Mouse (Mus musculus): ENCODE data around the gene Cdc45.

Gene Cdc45

GRCm38 (mm10) chr16:18795223-18795899, 16.4 kb downstream of the Cdc45 start:
- DNase-seq (ENCODE audit: extremely low read depth, low read depth, low spot score) = no peak

GRCm38 (mm10) chr16:18788627-18789406, 23.0 kb downstream of the Cdc45 start:
- DNase-seq (ENCODE audit: extremely low read depth, low read depth, low spot score) = no peak

DNA sequence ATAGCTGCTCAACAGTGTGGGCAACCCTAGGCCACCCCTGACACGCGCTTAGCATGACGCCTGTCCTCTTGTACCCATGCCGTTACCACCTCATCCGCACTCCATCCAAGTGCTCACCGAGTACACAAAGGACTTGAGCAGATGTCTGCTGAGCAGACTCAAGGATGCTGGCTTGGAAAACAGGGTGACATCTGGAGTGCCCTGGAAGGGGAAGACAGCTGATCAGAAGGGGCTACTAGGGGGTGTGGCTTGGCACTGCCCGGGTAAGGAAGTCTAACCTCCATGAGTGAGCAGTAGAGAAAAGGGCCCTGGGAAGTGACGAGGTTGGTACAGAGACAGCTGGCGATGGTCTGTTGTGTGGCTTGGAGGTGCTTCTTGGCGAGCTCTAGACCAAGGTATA, 25.1 kb downstream of the Cdc45 start:
- DNase-seq (ENCODE audit: extremely low read depth, low read depth, low spot score) = no peak

- no peak for DNase-seq (ENCODE audit: extremely low read depth, low read depth, low spot score)
Measured at GRCm38 (mm10) chr16:18785485-18785884, 26.3 kb downstream of the Cdc45 start.

DNA sequence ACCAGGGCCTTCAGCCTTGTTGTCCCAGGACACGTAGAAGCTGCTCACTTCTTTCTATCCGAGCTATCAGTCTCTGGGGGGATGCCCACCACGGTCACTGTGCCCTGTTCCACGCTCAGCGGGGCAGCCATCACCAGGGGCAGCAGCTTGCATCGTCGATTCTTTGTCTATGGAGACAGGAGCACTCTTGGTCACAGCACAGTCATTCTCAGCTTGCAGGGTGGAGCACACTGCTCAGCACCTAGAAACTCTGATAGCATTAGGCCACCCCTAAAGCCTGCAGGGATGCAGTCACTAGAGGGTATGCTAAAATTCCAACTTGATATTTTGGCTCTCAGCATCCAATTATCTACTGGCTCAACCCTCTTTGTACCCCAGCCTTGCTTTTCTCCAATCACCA, 26.8 kb downstream of the Cdc45 start:
- DNase-seq (ENCODE audit: extremely low read depth, low read depth, low spot score) = no peak

GRCm38 (mm10) chr16:18781810-18782209, 30.0 kb downstream of the Cdc45 start:
- no peak for DNase-seq (ENCODE audit: extremely low read depth, low read depth, low spot score)

GRCm38 (mm10) chr16:18778461-18778860, 33.3 kb downstream of the Cdc45 start:
- no peak for DNase-seq (ENCODE audit: extremely low read depth, low read depth, low spot score)

DNA sequence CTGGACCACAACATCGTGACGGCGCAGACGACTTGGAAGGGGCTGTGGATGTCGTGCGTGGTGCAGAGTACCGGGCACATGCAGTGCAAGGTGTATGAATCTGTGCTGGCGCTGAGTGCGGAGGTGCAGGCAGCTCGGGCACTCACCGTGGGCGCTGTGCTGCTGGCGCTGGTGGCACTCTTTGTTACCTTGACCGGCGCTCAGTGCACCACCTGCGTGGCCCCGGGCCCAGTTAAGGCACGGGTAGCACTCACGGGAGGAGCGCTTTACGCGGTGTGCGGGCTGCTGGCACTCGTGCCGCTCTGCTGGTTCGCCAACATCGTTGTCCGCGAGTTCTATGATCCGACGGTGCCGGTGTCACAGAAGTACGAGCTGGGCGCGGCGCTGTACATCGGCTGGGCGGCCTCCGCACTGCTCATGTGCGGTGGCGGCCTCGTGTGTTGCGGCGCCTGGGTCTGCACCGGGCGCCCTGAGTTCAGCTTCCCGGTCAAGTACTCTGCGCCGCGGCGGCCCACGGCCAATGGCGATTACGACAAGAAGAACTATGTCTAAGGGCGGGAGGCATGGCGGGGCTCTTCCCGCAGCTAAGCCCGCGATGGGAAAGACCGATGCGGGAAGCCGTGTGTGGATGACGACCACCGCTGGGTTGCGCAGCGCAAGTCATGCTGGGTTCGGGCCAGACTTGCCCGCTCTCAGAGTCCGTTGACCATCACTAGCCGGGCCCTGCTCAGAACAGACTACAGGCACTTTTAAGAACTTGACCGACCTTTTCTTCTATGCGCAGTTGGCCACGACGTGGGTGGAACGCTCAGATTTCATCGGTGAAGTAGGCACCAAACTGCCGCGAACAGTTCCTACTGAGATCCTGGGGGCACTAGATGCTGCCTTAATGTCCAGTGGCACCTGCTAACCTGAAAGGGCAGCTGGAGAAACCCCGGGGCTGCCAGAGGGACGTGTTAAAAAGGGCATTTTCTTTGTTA, 34.4 kb downstream of the Cdc45 start:
- DNase-seq (ENCODE audit: extremely low read depth, low read depth, low spot score) = no peak

- DNase-seq (ENCODE audit: extremely low read depth, low read depth, low spot score) = no peak
Measured at GRCm38 (mm10) chr16:18776556-18777100, 35.2 kb downstream of the Cdc45 start, which contains the start of gene Cldn5. TSS of gene Cldn5 (plus strand) at chr16:18776847.

DNA sequence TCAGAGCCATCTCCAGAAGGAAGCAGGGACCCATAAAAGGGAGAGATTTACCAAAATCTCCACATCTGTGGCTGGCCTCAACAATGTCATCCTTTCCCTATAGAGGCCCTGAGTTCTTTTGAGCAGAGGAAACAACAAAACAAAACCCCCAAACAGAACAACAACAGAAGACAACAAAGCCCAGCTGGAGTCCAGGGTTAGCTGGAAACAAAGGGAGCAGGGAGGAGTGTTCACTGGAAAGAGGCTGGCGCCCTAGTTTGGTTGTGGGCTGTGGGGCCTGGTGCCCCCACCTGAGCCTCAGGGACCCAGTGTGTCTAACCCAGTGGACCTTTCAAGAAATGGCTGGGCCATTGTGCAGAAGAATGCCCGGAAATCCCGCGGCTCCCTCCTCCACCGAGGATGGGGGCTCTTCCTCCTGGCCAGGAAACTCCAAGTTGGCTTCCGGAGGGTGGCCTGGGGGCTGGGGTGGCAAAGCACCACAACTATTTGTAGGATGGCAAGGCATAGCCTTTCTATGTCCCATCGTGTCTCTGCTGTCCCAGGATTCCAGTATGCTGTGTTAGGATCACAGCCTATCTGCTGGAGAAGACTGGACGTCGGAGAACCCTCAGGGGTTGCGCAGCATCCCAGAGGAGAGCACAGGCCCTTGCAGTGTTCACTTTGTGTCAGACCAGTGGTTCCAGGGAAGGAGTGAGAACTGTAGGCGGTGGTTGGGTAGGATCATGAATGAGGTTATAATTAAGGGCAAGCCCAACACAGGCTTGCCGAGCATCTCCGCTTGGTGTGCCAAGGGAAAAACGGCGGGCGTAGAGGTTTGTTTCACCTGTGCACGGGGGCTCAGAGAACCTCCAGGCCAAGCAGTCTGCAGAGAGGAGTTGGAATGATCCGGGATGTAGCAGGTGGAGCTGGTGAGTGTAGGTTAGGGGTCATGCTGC, 35.9 kb downstream of the Cdc45 start:
- DNase-seq (ENCODE audit: extremely low read depth, low read depth, low spot score) = no peak

GRCm38 (mm10) chr16:18773936-18774335, 37.9 kb downstream of the Cdc45 start:
- DNase-seq (ENCODE audit: extremely low read depth, low read depth, low spot score) = no peak

DNA sequence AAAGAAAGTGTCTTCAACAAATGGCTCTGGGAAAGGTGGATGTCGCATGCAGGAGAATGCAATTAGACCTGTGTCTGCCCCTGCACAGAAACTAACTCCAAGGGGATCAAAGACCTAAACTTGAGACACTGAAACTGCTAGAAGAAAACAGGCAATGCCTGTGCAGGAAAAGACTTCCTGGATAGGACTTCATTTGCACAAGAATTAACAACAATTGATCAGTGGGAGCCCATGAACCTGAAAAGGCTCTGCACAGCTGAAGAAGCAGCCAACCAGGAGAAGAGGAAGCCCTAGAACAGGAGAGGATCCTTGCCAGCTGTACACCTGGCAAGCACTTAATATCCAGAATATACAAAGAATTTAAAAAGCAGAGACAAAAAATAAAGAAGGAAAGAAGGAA, 42.3 kb downstream of the Cdc45 start:
- no peak for DNase-seq (ENCODE audit: extremely low read depth, low read depth, low spot score)

DNA sequence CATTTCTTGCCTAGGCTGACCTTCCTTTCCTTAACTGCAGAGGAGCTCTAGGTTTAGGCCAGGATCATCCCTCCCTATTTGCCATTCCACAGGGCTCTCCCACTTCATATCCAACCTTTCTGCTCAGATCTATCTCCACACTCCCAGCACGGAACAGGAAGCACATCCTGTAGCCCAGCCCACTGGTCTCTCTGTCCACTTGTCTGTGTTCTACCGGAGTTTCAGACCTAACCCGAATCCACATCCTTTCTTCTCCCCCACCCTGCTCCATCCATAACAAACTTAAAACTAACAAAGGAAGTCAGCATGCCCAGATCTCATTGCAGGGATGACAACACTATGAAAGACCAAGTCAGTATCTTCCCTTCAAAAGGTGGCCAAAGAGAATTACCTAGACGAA, 45.4 kb downstream of the Cdc45 start:
- no peak for DNase-seq (ENCODE audit: extremely low read depth, low read depth, low spot score)

DNA sequence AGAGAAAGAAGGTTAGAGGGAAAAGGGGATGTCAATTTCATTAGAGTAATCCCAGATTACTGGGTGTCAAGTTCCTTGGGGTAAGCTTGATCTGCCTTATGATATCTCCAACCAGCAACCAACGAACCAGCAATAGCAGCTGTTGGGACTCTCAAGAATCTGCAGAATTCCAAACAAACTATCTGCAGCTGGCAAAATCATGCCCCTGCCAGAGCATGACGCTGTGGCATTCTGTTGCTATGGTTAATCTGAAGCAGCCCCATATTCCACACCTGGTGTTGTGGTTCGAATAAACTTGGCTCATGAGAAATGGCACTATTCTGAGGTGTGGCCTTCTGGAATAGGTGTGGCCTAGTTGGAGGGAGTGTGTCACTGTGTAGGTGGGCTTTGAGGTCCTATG, 48.8 kb downstream of the Cdc45 start:
- DNase-seq (ENCODE audit: extremely low read depth, low read depth, low spot score) = no peak

GRCm38 (mm10) chr16:18761734-18762133, 50.1 kb downstream of the Cdc45 start:
- DNase-seq (ENCODE audit: extremely low read depth, low read depth, low spot score) = no peak

GRCm38 (mm10) chr16:18751885-18752499, 59.8 kb downstream of the Cdc45 start:
- DNase-seq (ENCODE audit: extremely low read depth, low read depth, low spot score) = no peak

DNA sequence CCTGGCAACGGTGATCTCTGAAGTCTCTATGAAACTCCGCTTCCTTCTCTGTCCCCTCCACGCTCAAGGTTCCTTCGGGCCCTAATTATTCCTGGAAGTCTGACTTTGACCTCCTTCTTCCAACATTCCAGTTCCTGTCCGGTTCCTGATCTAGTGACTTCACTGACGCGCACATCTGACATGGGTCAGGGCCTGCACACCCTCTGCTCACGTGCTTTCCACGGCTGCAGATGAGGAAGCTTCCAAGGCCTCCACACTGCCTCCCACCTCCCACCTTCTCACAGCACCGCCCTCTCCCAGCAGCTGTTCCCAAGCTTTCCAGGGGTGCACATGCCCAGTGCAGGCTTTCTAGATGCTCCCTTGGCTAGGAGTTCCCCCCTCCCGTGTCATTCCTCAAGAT, 60.7 kb downstream of the Cdc45 start:
- no peak for DNase-seq (ENCODE audit: extremely low read depth, low read depth, low spot score)

- DNase-seq (ENCODE audit: extremely low read depth, low read depth, low spot score) = peak; percentile 28
Measured at GRCm38 (mm10) chr16:18746268-18747122, 65.3 kb downstream of the Cdc45 start.

- DNase-seq (ENCODE audit: extremely low read depth, low read depth, low spot score) = no peak
Measured at GRCm38 (mm10) chr16:18738303-18738702, 73.5 kb downstream of the Cdc45 start.

Measured in fat pad, adult 2 months (tissue).